Mouse (Mus musculus): ENCODE data around the gene Helz.
A peak's percentile ranks its signal among the peaks of the same experiment; 100 is the strongest.
"Not testable (repeated sequence)": the region's sequence is repeated elsewhere in the genome, so short reads cannot be mapped to it uniquely, and the experiment has no call there.

The Helz gene

DNA sequence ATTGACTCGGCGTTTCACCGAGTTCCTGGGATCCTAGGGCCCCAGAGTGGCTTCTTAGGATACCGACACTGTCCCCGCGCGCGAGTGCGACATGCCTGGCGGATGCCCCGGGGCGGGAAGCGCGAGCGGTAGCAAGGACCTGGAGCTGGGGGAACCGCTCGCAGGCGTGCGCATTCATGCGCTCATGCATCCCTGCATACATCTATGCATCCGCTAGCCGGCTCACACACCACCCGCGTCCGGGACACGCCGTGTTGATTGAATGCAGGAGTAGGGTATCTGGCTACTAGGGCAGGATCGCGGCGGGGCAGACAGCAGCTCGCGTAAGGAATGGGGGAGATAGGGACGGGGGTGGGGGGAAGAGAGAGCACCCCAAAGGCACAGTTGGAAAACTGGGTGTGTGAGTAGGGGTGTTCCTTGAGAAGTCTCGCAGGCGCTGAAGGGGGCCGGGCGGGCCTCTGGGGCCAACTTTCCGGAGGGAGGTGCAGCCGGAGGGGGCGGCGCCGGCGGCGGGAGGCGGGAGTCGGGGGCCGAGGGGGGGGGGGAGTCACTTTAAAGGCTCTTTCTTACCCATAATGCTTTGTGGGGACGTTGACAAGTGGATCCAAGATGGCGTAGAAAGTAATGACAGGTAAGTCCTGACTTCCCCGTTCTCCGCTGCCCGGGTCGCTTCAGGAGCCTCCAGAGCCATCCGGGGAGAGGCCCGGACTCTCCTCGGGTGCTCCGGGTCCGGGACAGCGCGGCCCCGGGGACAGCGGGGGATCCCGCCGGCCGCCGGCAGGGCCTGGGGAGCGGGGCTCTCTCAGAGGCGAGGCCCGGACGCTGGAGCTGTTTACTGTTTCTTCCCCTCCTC lies at the start of gene Helz:
TSS of gene Helz (plus strand) at position 580 of the 853 bp plus-strand sequence.
- DNase-seq, result peak; percentile 86

DNA sequence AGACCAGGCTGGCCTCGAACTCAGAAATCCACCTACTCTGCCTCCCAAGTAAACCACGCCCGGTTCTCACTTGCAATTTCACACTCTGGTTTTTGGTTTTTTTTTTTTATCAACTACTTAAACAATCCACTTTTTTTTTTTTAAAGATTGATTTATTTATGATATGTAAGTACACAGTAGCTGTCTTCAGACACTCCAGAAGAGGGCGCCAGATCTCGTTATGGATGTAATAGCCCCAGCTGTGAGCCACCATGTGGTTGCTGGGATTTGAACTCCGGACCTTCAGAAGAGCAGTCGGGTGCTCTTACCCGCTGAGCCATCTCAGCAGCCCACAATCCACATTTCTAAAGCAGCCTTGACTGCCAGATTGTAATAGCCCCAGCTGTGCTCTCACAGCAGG lies 44.9 kb upstream of the Helz start:
- no peak for DNase-seq

- not testable (repeated sequence) for DNase-seq
These were observed 43.4 kb upstream of the Helz start for GRCm38 (mm10) chr11:107504364-107504763.

- peak; percentile 46 for DNase-seq
These were observed 41.5 kb upstream of the Helz start for GRCm38 (mm10) chr11:107506260-107506659.

- DNase-seq, result peak; percentile 77
These were observed 37.9 kb upstream of the Helz start for GRCm38 (mm10) chr11:107509631-107510338.

DNA sequence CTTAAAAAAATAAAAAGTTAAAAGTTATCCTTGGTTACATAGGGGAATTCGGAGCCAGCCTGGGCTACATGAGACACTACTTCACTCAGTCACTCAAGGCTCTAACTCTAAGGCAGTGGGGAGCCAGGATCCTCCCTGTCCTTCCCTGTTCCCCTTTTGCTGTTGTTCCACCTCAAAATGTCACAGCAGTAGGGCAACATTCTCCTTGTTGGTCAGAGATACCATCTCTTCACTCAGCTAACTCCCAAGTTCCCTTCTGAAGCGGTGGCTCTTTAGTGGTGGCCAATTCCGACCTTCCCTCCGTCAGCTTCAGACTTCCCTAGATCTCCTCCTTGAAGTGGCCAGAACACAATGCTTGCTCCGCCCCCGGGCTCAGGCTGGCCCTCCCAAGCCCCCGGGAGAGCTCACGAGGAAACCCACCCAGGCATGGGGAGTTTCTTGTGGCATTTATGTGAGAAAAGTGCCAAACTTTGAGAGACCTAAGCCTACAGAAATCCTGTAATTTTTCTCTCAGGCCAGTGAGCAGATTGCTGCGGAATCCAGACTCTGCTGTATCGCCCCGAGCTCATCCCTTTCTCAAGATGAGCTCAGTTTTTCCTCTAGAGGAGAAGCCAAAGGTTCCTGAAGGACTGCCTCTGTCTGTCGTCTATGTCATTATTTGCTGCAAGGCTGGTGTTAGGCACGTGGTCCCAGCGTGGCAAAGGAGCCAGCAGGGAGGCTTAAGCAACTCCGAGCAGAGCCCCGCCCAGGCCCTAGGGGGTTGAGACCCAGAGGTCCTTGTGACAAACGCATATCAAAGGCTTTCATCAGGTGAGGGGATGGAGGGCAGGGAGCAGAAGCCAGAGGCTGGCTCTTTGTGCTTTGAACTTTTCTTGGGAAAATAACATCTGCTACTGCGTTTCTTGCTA lies 37.1 kb upstream of the Helz start:
- peak; percentile 35 for DNase-seq

DNA sequence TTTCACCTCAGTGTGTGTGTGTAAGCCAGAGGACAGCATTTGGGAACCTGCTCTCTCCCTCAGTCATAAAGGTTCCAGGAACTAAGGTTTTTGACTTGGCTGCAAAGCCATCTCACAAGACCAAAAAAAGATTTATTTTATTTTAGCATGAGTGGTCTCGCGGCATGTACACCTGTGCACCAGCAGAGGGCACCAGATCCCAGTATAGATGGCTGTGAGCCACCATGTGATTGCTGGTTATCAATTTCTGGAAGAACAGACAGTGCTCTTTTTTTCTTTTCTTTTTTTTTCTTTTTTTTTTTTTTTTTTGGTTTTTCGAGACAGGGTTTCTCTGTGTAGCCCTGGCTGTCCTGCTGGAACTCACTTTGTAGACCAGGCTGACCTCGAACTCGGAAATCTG lies 35.8 kb upstream of the Helz start:
- DNase-seq, result peak; percentile 73

- DNase-seq, result no peak
These were observed 34.7 kb upstream of the Helz start for GRCm38 (mm10) chr11:107513047-107513446.

- no peak for DNase-seq
These were observed 31.3 kb upstream of the Helz start for GRCm38 (mm10) chr11:107516387-107516786.

- DNase-seq, result no peak
These were observed 28.9 kb upstream of the Helz start for GRCm38 (mm10) chr11:107518645-107519429.

DNA sequence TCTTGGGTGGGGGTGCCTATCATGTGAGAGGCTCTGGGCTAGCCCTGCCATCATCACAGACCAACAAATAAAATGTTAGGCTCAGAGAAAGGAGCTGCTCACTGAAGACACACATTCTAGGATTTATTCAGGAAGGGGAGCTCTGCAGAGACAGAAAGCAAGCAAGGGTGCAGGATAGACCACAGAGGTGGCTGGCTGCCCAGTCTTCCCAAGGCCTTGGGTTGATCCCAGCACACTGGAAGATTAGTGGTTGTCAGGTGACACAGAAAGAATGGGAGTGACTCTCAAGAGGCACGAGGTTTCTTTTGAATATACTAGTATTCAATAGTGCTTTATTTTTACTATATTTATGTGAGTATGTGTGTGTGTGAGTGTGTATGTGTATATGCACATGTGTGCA lies 26.6 kb upstream of the Helz start:
- no peak for DNase-seq

- DNase-seq, result no peak
These were observed 22.8 kb upstream of the Helz start for GRCm38 (mm10) chr11:107524966-107525365.

DNA sequence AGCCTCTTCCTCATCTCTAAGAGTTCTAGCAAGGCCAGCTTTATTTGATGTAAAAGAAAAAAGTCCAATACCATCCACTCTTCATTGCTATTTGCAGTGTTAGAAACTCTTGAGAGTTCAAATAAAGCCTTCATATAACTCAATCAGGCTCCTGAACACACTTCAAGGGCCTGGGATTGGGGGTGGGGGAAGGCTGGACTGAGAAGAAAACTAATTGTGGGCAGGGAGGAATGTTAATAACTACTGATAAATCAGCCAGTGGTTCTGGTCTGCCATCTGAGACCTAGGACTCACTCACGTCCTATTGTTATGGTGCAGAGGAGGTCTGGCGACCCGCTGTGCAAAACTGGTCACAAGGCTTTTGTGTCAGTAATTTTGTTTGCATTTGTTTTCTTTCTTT lies 20.1 kb upstream of the Helz start:
- peak; percentile 12 for DNase-seq

DNA sequence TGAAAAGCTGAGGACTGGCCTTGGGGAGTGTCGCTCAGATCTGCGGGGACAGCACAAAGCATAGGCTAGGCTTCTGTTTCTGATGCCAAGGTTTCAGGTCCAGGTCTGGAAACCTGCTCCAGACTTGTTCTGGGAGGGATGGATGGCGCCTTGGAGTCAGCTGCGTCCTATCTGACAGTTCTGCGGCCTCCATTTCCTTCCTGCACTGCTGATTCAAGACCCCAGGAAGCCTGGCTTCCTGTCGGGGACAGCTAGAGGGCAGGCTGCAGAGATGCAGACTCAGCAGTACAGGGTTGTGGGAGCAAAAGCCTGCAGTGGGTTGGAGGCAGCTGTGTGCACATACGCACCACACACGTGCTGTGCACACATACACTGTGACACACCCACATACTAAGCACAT lies 18.4 kb upstream of the Helz start:
- DNase-seq, result no peak

GRCm38 (mm10) chr11:107531445-107531844 lies 16.3 kb upstream of the Helz start:
- DNase-seq, result no peak

GRCm38 (mm10) chr11:107532271-107532670 lies 15.5 kb upstream of the Helz start:
- DNase-seq, result no peak

DNA sequence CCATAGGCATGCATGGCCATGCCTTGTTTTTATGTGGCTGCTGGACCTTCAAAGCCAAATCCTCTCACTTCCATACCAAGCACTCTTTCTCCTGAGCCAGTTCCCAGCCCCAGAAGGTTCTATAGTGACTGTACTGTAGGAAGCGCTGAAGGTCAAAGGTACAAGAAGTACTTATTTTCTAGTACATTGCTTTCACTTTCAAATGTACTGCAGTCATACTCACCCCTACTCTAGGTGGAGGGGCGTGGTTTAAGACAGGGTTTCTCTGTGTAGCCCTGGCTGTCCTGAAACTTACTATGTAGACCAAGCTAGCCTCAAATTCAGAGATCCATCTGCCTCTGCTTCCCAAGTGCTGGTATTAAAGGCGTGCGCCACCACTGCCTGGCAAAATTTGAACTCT lies 8.7 kb upstream of the Helz start:
- DNase-seq, result no peak

- DNase-seq, result no peak
These were observed 7.4 kb upstream of the Helz start for GRCm38 (mm10) chr11:107540339-107540738.

DNA sequence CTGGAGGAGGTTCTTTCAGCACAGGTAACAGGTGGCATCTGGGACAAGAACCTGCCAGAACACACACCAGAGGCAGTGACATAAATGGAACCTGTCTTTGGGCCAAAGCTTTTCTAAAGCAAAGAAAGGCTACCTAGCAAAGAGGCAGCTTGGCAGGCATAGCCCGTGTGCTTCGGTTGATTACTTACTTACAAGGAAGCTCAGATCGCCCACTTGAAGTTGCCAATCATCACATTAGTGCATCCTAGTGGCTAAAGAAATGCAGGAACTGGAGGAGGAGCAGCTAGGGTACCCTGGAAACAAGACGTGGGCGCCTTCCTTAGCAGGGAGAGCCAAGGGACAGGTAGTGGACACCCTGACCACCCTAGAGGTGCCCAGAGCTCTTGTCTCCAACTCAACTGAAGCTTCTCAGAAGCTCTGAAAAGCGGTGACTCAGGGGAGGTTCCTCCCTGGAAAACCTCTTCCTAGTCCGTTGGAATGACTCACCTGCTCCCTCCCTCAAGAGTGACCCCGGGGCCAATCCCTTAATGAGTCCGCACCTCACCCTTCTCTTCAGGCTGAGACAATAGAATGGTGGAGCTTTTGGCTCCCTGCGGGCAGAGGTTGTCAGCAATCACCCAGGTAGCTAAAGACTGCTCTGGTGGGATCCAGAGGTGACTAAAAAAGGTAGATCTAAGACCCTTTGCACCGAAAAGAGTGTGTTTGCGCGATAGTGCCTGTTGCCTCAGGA lies 1.8 kb upstream of the Helz start:
- DNase-seq, result peak; percentile 23

GRCm38 (mm10) chr11:107546667-107547301 lies 946 bp upstream of the Helz start:
- DNase-seq, result peak; percentile 70
